Mouse (Mus musculus) heart, embryonic 15.5 days (tissue): ENCODE results near the gene Birc6. TPM values are rescaled to one million over a fixed set of nuclear protein-coding genes. Genes with fewer than 3 reads are reported as not detected.

Experiments used
- ATAC-seq: fragments of 200-750 bp; cut with Nextera tagmentation; replicated peaks from 2 replicates; pipeline ENCODE4 v1.8.0; 2017; ENCODE audit warnings: low read depth, moderate TSS enrichment; ENCODE audit not compliant: insufficient number of reproducible peaks, insufficient read depth, low FRiP score
- H3K27ac ChIP-seq: fragments of 300-500 bp; sonication (generic); 2 replicates; pipeline ENCODE4 v1.5.1; 2015; ENCODE audit warnings: mild to moderate bottlenecking, inconsistent platforms
- H3K27me3 ChIP-seq: fragments of 300-500 bp; sonication (generic); 2 replicates; pipeline ENCODE4 v1.6.1; 2015; ENCODE audit warnings: inconsistent platforms
- H3K36me3 ChIP-seq: fragments of 300-500 bp; sonication (generic); 2 replicates; pipeline ENCODE4 v1.6.1; 2015; ENCODE audit warnings: mild to moderate bottlenecking, inconsistent platforms
- H3K4me1 ChIP-seq: fragments of 300-500 bp; sonication (generic); replicated peaks from 2 replicates; pipeline ENCODE4 v1.6.1; 2015; ENCODE audit warnings: inconsistent platforms
- H3K4me2 ChIP-seq: fragments of 300-500 bp; sonication (generic); 2 replicates; pipeline ENCODE4 v1.6.1; 2015; ENCODE audit warnings: inconsistent platforms, mild to moderate bottlenecking, moderate library complexity
- H3K4me3 ChIP-seq: fragments of 300-500 bp; sonication (generic); 2 replicates; pipeline ENCODE4 v1.5.1; 2015; ENCODE audit warnings: mild to moderate bottlenecking, inconsistent platforms
- H3K9ac ChIP-seq: fragments of 300-500 bp; sonication (generic); 2 replicates; pipeline ENCODE4 v1.6.1; 2015; ENCODE audit warnings: mild to moderate bottlenecking, inconsistent platforms
- H3K9me3 ChIP-seq: fragments of 300-500 bp; sonication (generic); replicated peaks from 2 replicates; pipeline ENCODE4 v1.6.1; 2016; ENCODE audit warnings: inconsistent platforms
- WGBS: fragments of 180-500 bp; shearing (Covaris S2); methylation state at CpG from one replicate; pipeline ENCODE4 v1.1.7; 2015; ENCODE audit warnings: mixed read lengths; 5-methylcytosine and 5-hydroxymethylcytosine counted together
- polyA plus RNA-seq: library from polyadenylated mRNA; unstranded; fragments of >200 nt; fragmentation: Nextera tagmentation; extraction: Ambion mirVana; gene quantifications from 2 replicates; pipeline ENCODE4 v1.2.1, GENCODE M21; 2015

Birc6 gene
- polyA plus RNA-seq, 1 experiment from 2014 or later = 61.8 TPM

- H3K9ac ChIP-seq = no peak overlapping the region
- 58% methylated on average over 1 of the region's 1 CpGs for WGBS
- H3K4me1 ChIP-seq = no peaks in the 10 kb centered on the region
- H3K4me2 ChIP-seq = no peak overlapping the region
- no peak overlapping the region for H3K27ac ChIP-seq
- no peaks in the 10 kb centered on the region for H3K27me3 ChIP-seq
- H3K4me3 ChIP-seq = no peak overlapping the region
- no peak for ATAC-seq
- H3K36me3 ChIP-seq = peaks cover 25% of the 10 kb centered on the region
- no peaks in the 10 kb centered on the region for H3K9me3 ChIP-seq
These were observed 41.1 kb downstream of the Birc6 start for GRCm38 (mm10) chr17:74569219-74569618.

GRCm38 (mm10) chr17:74570585-74570984 lies 42.5 kb downstream of the Birc6 start:
- Histone ChIP-seq H3K9ac (no peak overlapping the region), H3K27ac (no peak overlapping the region), H3K4me1 (no peaks in the 10 kb centered on the region), H3K4me3 (no peak overlapping the region), H3K4me2 (no peak overlapping the region), H3K27me3 (no peaks in the 10 kb centered on the region), H3K9me3 (no peaks in the 10 kb centered on the region), H3K36me3 (peaks cover 28% of the 10 kb centered on the region)
- no peak for ATAC-seq
- WGBS = 76% methylated on average over 1 of the region's 1 CpGs

- Histone ChIP-seq H3K4me2 (no peak overlapping the region), H3K27me3 (no peaks in the 10 kb centered on the region), H3K9ac (no peak overlapping the region), H3K4me3 (no peak overlapping the region), H3K36me3 (peaks cover 26% of the 10 kb centered on the region), H3K4me1 (no peaks in the 10 kb centered on the region), H3K27ac (no peak overlapping the region), H3K9me3 (no peaks in the 10 kb centered on the region)
- WGBS = 64% methylated on average over 5 of the region's 5 CpGs
- no peak for ATAC-seq
These were observed 49.1 kb downstream of the Birc6 start for GRCm38 (mm10) chr17:74577173-74577572.

GRCm38 (mm10) chr17:74579586-74579985 lies 51.5 kb downstream of the Birc6 start:
- no peak overlapping the region for H3K9ac ChIP-seq
- H3K27ac ChIP-seq = no peak overlapping the region
- H3K4me3 ChIP-seq = no peak overlapping the region
- H3K4me2 ChIP-seq = no peak overlapping the region
- no peak for ATAC-seq
- peaks cover 20% of the 10 kb centered on the region for H3K36me3 ChIP-seq
- no peaks in the 10 kb centered on the region for H3K27me3 ChIP-seq
- H3K4me1 ChIP-seq = no peaks in the 10 kb centered on the region
- 93% methylated on average over 7 of the region's 7 CpGs for WGBS
- no peaks in the 10 kb centered on the region for H3K9me3 ChIP-seq

GRCm38 (mm10) chr17:74580738-74581137 lies 52.6 kb downstream of the Birc6 start:
- Histone ChIP-seq H3K9ac (no peak overlapping the region), H3K4me3 (no peak overlapping the region), H3K4me1 (no peaks in the 10 kb centered on the region), H3K4me2 (no peak overlapping the region), H3K9me3 (no peaks in the 10 kb centered on the region), H3K27me3 (no peaks in the 10 kb centered on the region), H3K36me3 (peaks cover 20% of the 10 kb centered on the region), H3K27ac (no peak overlapping the region)
- WGBS = 72% methylated on average over 1 of the region's 1 CpGs
- no peak for ATAC-seq

GRCm38 (mm10) chr17:74586768-74587167 lies 58.7 kb downstream of the Birc6 start:
- no peak for ATAC-seq
- no peaks in the 10 kb centered on the region for H3K27me3 ChIP-seq
- H3K9me3 ChIP-seq = no peaks in the 10 kb centered on the region
- H3K4me1 ChIP-seq = no peaks in the 10 kb centered on the region
- H3K36me3 ChIP-seq = peaks cover 6% of the 10 kb centered on the region; the same call in 1 of the 2 replicates
- no peak overlapping the region for H3K27ac ChIP-seq
- WGBS = 89% methylated on average over 3 of the region's 3 CpGs
- no peak overlapping the region for H3K4me2 ChIP-seq
- no peak overlapping the region for H3K9ac ChIP-seq
- H3K4me3 ChIP-seq = no peak overlapping the region

GRCm38 (mm10) chr17:74598908-74599307 lies 70.8 kb downstream of the Birc6 start:
- H3K4me1 ChIP-seq = no peaks in the 10 kb centered on the region
- ATAC-seq = no peak
- peaks cover 48% of the 10 kb centered on the region for H3K36me3 ChIP-seq
- no peaks in the 10 kb centered on the region for H3K27me3 ChIP-seq
- no peak overlapping the region for H3K4me3 ChIP-seq
- no peak overlapping the region for H3K27ac ChIP-seq
- WGBS = 93% methylated on average over 9 of the region's 9 CpGs
- H3K4me2 ChIP-seq = no peak overlapping the region
- H3K9ac ChIP-seq = no peak overlapping the region
- H3K9me3 ChIP-seq = no peaks in the 10 kb centered on the region

GRCm38 (mm10) chr17:74599396-74599795 lies 71.3 kb downstream of the Birc6 start:
- Histone ChIP-seq H3K4me1 (no peaks in the 10 kb centered on the region), H3K27me3 (no peaks in the 10 kb centered on the region), H3K9ac (no peak overlapping the region), H3K36me3 (peaks cover 49% of the 10 kb centered on the region), H3K4me2 (no peak overlapping the region), H3K4me3 (no peak overlapping the region), H3K9me3 (no peaks in the 10 kb centered on the region), H3K27ac (no peak overlapping the region)
- no peak for ATAC-seq
- 96% methylated on average over 2 of the region's 2 CpGs for WGBS

GRCm38 (mm10) chr17:74601201-74601600 lies 73.1 kb downstream of the Birc6 start:
- Histone ChIP-seq H3K36me3 (peaks cover 47% of the 10 kb centered on the region), H3K9me3 (no peaks in the 10 kb centered on the region), H3K4me1 (no peaks in the 10 kb centered on the region), H3K9ac (no peak overlapping the region), H3K27me3 (no peaks in the 10 kb centered on the region), H3K27ac (no peak overlapping the region), H3K4me2 (no peak overlapping the region), H3K4me3 (no peak overlapping the region)
- no peak for ATAC-seq
- 78% methylated on average over 1 of the region's 1 CpGs for WGBS

- Histone ChIP-seq H3K4me1 (no peaks in the 10 kb centered on the region), H3K36me3 (peaks cover 67% of the 10 kb centered on the region), H3K4me3 (no peak overlapping the region), H3K27me3 (no peaks in the 10 kb centered on the region), H3K4me2 (no peak overlapping the region), H3K27ac (no peak overlapping the region), H3K9me3 (no peaks in the 10 kb centered on the region), H3K9ac (no peak overlapping the region)
- WGBS = 75% methylated on average over 3 of the region's 3 CpGs
- no peak for ATAC-seq
These were observed 102.7 kb downstream of the Birc6 start for GRCm38 (mm10) chr17:74630798-74631197.

GRCm38 (mm10) chr17:74642445-74642844 lies 114.3 kb downstream of the Birc6 start:
- Histone ChIP-seq H3K9me3 (no peaks in the 10 kb centered on the region), H3K36me3 (peaks cover 62% of the 10 kb centered on the region), H3K27me3 (no peaks in the 10 kb centered on the region), H3K4me1 (no peaks in the 10 kb centered on the region), H3K9ac (no peak overlapping the region), H3K4me2 (no peak overlapping the region), H3K27ac (no peak overlapping the region), H3K4me3 (no peak overlapping the region)
- no peak for ATAC-seq

- Histone ChIP-seq H3K27ac (no peak overlapping the region), H3K4me1 (no peaks in the 10 kb centered on the region), H3K36me3 (peaks cover 54% of the 10 kb centered on the region), H3K27me3 (no peaks in the 10 kb centered on the region), H3K4me2 (no peak overlapping the region), H3K9me3 (no peaks in the 10 kb centered on the region), H3K4me3 (no peak overlapping the region), H3K9ac (no peak overlapping the region)
- WGBS = 90% methylated on average over 3 of the region's 3 CpGs
- ATAC-seq = no peak
These were observed 130.3 kb downstream of the Birc6 start for GRCm38 (mm10) chr17:74658362-74658761.
